Mouse (Mus musculus) midbrain, embryonic 13.5 days (tissue): ENCODE data around the gene Tmem98. TPM values are rescaled to one million over a fixed set of nuclear protein-coding genes. Genes with fewer than 3 reads are reported as not detected.

ENCODE experiments used
- ATAC-seq: fragments of 200-750 bp; cut with Nextera tagmentation; 2 replicates; pipeline ENCODE4 v1.8.0; 2017; ENCODE audit warnings: mild to moderate bottlenecking, moderate TSS enrichment, moderate library complexity
- H3K27ac ChIP-seq: fragments of 300-500 bp; sonication (generic); 2 replicates; pipeline ENCODE4 v1.5.1; 2015; ENCODE audit warnings: inconsistent platforms, mild to moderate bottlenecking, moderate library complexity
- H3K27me3 ChIP-seq: fragments of 300-500 bp; sonication (generic); 2 replicates; pipeline ENCODE4 v1.6.1; 2015; ENCODE audit warnings: mild to moderate bottlenecking, inconsistent platforms
- H3K36me3 ChIP-seq: fragments of 300-500 bp; sonication (generic); 2 replicates; pipeline ENCODE4 v1.6.1; 2015; ENCODE audit warnings: mild to moderate bottlenecking, inconsistent platforms
- H3K4me1 ChIP-seq: fragments of 300-500 bp; sonication (generic); replicated peaks from 2 replicates; pipeline ENCODE4 v1.6.1; 2015; ENCODE audit warnings: inconsistent platforms
- H3K4me2 ChIP-seq: fragments of 300-500 bp; sonication (generic); replicated peaks from 2 replicates; pipeline ENCODE4 v1.6.1; 2015; ENCODE audit warnings: moderate library complexity, mild to moderate bottlenecking, inconsistent platforms
- H3K4me3 ChIP-seq: fragments of 300-500 bp; sonication (generic); replicated peaks from 2 replicates; pipeline ENCODE4 v1.5.1; 2015; ENCODE audit warnings: mild to moderate bottlenecking, inconsistent platforms
- H3K9ac ChIP-seq: fragments of 300-500 bp; sonication (generic); replicated peaks from 2 replicates; pipeline ENCODE4 v1.6.1; 2015; ENCODE audit warnings: mild to moderate bottlenecking, inconsistent platforms
- H3K9me3 ChIP-seq: fragments of 300-500 bp; sonication (generic); 2 replicates; pipeline ENCODE4 v1.6.1; 2016; ENCODE audit warnings: mild to moderate bottlenecking, inconsistent platforms
- WGBS: fragments of 180-500 bp; shearing (Covaris S2); methylation state at CpG from one replicate; pipeline ENCODE4 v1.1.7; 2015; 5-methylcytosine and 5-hydroxymethylcytosine counted together
- polyA plus RNA-seq: library from polyadenylated mRNA; unstranded; fragments of >200 nt; fragmentation: Nextera tagmentation; extraction: Ambion mirVana; gene quantifications from 2 replicates; pipeline ENCODE4 v1.2.1, GENCODE M21; 2015

Tmem98 gene
- polyA plus RNA-seq, 1 experiment from 2014 or later: 48.6 TPM

DNA sequence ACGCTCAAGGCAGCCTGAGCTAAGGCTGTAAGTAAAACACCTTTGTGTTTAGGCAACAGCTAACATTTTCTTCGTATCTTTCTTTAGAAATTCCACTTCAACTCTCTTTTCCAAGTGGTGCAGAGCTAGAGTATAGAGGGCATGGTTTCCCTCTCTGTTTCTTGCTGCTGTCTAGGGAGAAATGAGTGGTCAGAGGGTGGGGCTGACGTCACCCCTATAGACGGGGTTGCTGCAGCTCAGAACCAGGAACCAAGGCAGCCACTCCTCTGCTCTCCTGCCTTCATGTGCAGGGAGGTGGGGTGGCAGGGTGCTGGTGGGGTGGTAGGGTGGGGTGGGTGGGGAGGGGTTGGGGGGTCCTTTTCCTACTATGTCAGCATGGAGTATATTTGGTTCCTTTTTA, 25.9 kb downstream of the Tmem98 start:
- Histone ChIP-seq H3K27me3 (no peaks in the 10 kb centered on the region), H3K9me3 (no peaks in the 10 kb centered on the region), H3K4me2 (no peak overlapping the region), H3K27ac (no peak overlapping the region), H3K4me1 (peaks cover 12% of the 10 kb centered on the region), H3K36me3 (no peaks in the 10 kb centered on the region), H3K9ac (no peak overlapping the region), H3K4me3 (no peak overlapping the region)
- no peak for ATAC-seq
- 78% methylated on average over 4 of the region's 4 CpGs for WGBS

GRCm38 (mm10) chr11:80838724-80839123, 28.7 kb downstream of the Tmem98 start:
- no peaks in the 10 kb centered on the region for H3K9me3 ChIP-seq
- H3K4me1 ChIP-seq: peaks cover 4% of the 10 kb centered on the region; the same call in 1 of the 2 replicates
- H3K4me2 ChIP-seq: no peak overlapping the region
- ATAC-seq: no peak
- no peak overlapping the region for H3K9ac ChIP-seq
- H3K27me3 ChIP-seq: no peaks in the 10 kb centered on the region
- H3K4me3 ChIP-seq: no peak overlapping the region
- H3K36me3 ChIP-seq: no peaks in the 10 kb centered on the region
- 80% methylated on average over 1 of the region's 1 CpGs for WGBS
- no peak overlapping the region for H3K27ac ChIP-seq

GRCm38 (mm10) chr11:80843435-80843834, 33.5 kb downstream of the Tmem98 start:
- WGBS: 97% methylated on average over 2 of the region's 2 CpGs

DNA sequence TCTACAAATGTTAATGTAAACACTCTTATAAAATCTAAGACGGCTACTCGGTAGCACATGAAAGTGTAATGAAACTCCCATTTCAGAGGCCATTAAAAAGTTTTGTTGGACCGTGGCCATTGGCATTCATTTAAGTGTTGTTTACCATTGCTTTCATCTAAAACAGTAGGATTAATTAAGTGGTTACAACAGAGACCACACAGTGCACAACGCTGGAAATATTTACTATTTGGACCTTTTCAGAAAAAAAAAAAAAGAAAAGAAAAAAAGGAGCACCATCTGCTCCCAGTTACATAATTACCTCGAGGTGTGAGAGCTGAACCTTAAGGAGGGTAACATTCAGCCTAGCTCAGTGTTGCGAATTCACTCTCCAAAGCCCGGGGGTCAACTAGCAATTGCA, 35.5 kb downstream of the Tmem98 start:
- no peak for ATAC-seq
- no peak overlapping the region for H3K4me3 ChIP-seq
- H3K36me3 ChIP-seq: no peaks in the 10 kb centered on the region
- H3K27me3 ChIP-seq: 0 out of 2 replicates have a peak, but pooled peaks cover 6% of the 10 kb centered on the region
- no peak overlapping the region for H3K9ac ChIP-seq
- WGBS: 62% methylated on average over 7 of the region's 7 CpGs
- H3K9me3 ChIP-seq: no peaks in the 10 kb centered on the region
- H3K27ac ChIP-seq: no peak overlapping the region
- H3K4me2 ChIP-seq: no peak overlapping the region
- H3K4me1 ChIP-seq: peaks cover 4% of the 10 kb centered on the region; the same call in 1 of the 2 replicates

More at GRCm38 (mm10) chr11:80843435-80843834, 33.5 kb downstream of the Tmem98 start:
- H3K9ac ChIP-seq: no peak overlapping the region
- peaks cover 4% of the 10 kb centered on the region; the same call in 1 of the 2 replicates for H3K4me1 ChIP-seq
- H3K36me3 ChIP-seq: no peaks in the 10 kb centered on the region
- no peak overlapping the region for H3K4me2 ChIP-seq
- ATAC-seq: no peak
- H3K9me3 ChIP-seq: no peaks in the 10 kb centered on the region
- no peak overlapping the region for H3K27ac ChIP-seq
- H3K4me3 ChIP-seq: no peak overlapping the region
- H3K27me3 ChIP-seq: 0 out of 2 replicates have a peak, but pooled peaks cover 6% of the 10 kb centered on the region

DNA sequence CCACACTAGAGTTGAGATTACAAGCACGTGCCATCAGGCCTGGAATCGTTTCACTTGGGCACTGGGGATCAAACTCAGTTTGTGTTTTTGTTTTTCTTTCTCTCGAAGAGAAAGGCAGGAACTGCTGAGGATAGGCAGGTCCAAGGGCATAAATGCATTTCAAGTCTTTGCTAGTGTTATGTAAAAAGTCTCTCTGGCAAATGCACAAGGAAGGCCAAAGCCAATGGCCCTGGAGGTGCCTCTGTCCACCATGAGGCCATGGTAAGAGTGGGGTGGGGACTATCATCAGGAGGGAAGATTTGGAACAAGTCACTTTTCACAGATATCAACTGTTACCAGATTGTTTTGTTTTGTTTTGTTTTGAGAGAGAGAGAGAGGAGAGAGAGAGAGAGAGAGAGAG, 36.1 kb downstream of the Tmem98 start:
- no peak overlapping the region for H3K9ac ChIP-seq
- no peak overlapping the region for H3K27ac ChIP-seq
- H3K4me2 ChIP-seq: no peak overlapping the region
- no peaks in the 10 kb centered on the region for H3K9me3 ChIP-seq
- H3K36me3 ChIP-seq: no peaks in the 10 kb centered on the region
- 0 out of 2 replicates have a peak, but pooled peaks cover 6% of the 10 kb centered on the region for H3K27me3 ChIP-seq
- ATAC-seq: no peak
- H3K4me1 ChIP-seq: peaks cover 4% of the 10 kb centered on the region; the same call in 1 of the 2 replicates
- 64% methylated on average over 3 of the region's 3 CpGs for WGBS
- H3K4me3 ChIP-seq: no peak overlapping the region

- no peak overlapping the region for H3K9ac ChIP-seq
- WGBS: 47% methylated on average over 5 of the region's 5 CpGs
- H3K4me2 ChIP-seq: no peak overlapping the region
- H3K27me3 ChIP-seq: 0 out of 2 replicates have a peak, but pooled peaks cover 6% of the 10 kb centered on the region
- no peak for ATAC-seq
- no peak overlapping the region for H3K27ac ChIP-seq
- no peaks in the 10 kb centered on the region for H3K36me3 ChIP-seq
- H3K9me3 ChIP-seq: no peaks in the 10 kb centered on the region
- no peak overlapping the region for H3K4me3 ChIP-seq
- H3K4me1 ChIP-seq: peaks cover 6% of the 10 kb centered on the region; the same call in 1 of the 2 replicates
Observed at GRCm38 (mm10) chr11:80848131-80848530, 38.2 kb downstream of the Tmem98 start.

- Histone ChIP-seq H3K27ac (no peak overlapping the region), H3K9ac (no peak overlapping the region), H3K4me2 (no peak overlapping the region), H3K4me1 (peaks cover 9% of the 10 kb centered on the region; the same call in 1 of the 2 replicates), H3K4me3 (no peak overlapping the region), H3K27me3 (0 out of 2 replicates have a peak, but pooled peaks cover 6% of the 10 kb centered on the region), H3K9me3 (no peaks in the 10 kb centered on the region), H3K36me3 (no peaks in the 10 kb centered on the region)
- WGBS: 46% methylated on average over 5 of the region's 5 CpGs
- ATAC-seq: no peak
Observed at GRCm38 (mm10) chr11:80851859-80852258, 41.9 kb downstream of the Tmem98 start.

DNA sequence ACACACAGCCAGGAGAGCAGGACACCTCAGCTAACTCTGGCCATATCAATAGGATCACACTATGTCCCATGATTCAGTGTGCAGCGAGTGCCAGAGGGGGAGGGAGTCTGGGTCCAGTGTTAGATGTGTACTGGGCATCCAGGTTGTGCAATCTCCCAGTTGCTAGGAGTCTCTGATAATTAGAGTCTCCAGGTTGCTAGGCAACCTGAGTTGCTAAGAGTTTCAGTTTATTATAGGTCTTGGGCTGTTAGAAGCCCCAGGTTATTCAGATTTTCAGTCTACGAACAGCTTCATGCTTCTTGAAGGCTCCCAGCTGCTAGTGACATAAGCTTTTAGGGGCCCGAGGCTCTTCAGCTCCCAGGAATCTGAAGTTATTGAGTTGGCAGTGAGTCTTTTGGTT, 43.0 kb downstream of the Tmem98 start:
- no peak overlapping the region for H3K27ac ChIP-seq
- H3K4me3 ChIP-seq: no peak overlapping the region
- peaks cover 9% of the 10 kb centered on the region; the same call in 1 of the 2 replicates for H3K4me1 ChIP-seq
- H3K36me3 ChIP-seq: no peaks in the 10 kb centered on the region
- ATAC-seq: 0 out of 2 replicates have a peak, but pooled peaks have one; percentile 27
- no peaks in the 10 kb centered on the region for H3K9me3 ChIP-seq
- H3K4me2 ChIP-seq: no peak overlapping the region
- WGBS: 43% methylated on average over 3 of the region's 3 CpGs
- no peak overlapping the region for H3K9ac ChIP-seq
- no peaks in the 10 kb centered on the region for H3K27me3 ChIP-seq

GRCm38 (mm10) chr11:80854430-80854829, 44.5 kb downstream of the Tmem98 start:
- Histone ChIP-seq H3K27me3 (no peaks in the 10 kb centered on the region), H3K36me3 (no peaks in the 10 kb centered on the region), H3K9me3 (no peaks in the 10 kb centered on the region), H3K9ac (no peak overlapping the region), H3K4me3 (no peak overlapping the region), H3K27ac (no peak overlapping the region), H3K4me1 (peaks cover 9% of the 10 kb centered on the region; the same call in 1 of the 2 replicates), H3K4me2 (no peak overlapping the region)
- 85% methylated on average over 11 of the region's 11 CpGs for WGBS
- ATAC-seq: no peak

- ATAC-seq: no peak
- Histone ChIP-seq H3K27me3 (no peaks in the 10 kb centered on the region), H3K9me3 (no peaks in the 10 kb centered on the region), H3K9ac (no peak overlapping the region), H3K27ac (no peak overlapping the region), H3K4me2 (no peak overlapping the region), H3K36me3 (no peaks in the 10 kb centered on the region), H3K4me3 (no peak overlapping the region), H3K4me1 (peaks cover 9% of the 10 kb centered on the region; the same call in 1 of the 2 replicates)
- WGBS: 67% methylated on average over 7 of the region's 7 CpGs
Observed at GRCm38 (mm10) chr11:80854908-80855307, 44.9 kb downstream of the Tmem98 start.

GRCm38 (mm10) chr11:80856827-80857226, 46.9 kb downstream of the Tmem98 start:
- no peak overlapping the region for H3K4me2 ChIP-seq
- H3K27me3 ChIP-seq: no peaks in the 10 kb centered on the region
- H3K4me1 ChIP-seq: peaks cover 9% of the 10 kb centered on the region; the same call in 1 of the 2 replicates
- no peak overlapping the region for H3K9ac ChIP-seq
- H3K9me3 ChIP-seq: no peaks in the 10 kb centered on the region
- H3K4me3 ChIP-seq: no peak overlapping the region
- WGBS: 88% methylated on average over 2 of the region's 2 CpGs
- H3K27ac ChIP-seq: no peak overlapping the region
- no peak for ATAC-seq
- H3K36me3 ChIP-seq: no peaks in the 10 kb centered on the region

DNA sequence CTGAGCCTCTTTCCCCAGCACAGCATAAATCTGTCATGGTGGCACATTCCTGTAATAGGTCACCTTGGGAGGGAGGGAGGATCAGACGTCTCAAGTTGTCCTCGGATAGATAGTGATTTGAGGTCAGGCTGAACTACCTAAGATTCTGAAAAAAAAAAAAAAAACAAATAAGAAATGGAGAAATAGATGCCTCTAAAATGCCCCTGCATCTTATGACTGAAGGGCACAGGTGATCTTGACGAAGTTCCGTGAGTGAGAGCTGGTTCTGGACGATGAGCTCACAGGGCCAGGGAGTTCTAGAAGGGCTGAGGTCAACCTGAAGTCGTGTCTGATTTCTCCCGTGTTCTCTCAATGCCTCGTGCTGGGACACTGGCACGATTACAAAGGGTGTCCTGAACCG, 48.1 kb downstream of the Tmem98 start, which contains the start of gene Spaca3:
TSS of gene Spaca3 (plus strand) at position 301 of the 400 bp plus-strand sequence.
- Histone ChIP-seq H3K4me1 (peaks cover 4% of the 10 kb centered on the region; the same call in 1 of the 2 replicates), H3K4me3 (no peak within 1 kb of the TSS), H3K9ac (no peak within 1 kb of the TSS), H3K27ac (no peak within 1 kb of the TSS), H3K36me3 (no peaks in the 10 kb centered on the region), H3K4me2 (no peak within 1 kb of the TSS), H3K9me3 (no peaks in the 10 kb centered on the region), H3K27me3 (no peaks in the 10 kb centered on the region)
- no peak for ATAC-seq
- 74% methylated on average over 10 of the region's 10 CpGs for WGBS

DNA sequence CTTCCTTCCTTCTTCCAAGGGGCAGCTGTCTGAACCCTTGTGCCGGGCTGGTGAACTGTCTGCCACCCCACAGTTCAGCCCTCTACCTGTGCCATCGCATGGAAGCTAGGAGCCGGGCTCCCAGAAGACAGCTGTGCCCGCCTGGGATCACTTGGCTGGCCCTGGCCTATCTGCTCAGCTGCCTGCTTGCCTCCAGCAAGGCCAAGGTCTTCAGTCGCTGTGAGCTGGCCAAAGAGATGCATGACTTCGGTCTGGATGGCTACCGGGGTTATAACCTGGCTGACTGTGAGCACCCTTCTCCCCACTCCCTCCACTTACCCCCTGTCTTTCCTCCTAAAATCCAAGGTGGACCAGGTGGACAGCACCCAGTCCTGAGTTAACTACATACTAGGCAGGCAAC, 53.0 kb downstream of the Tmem98 start:
- no peak overlapping the region for H3K9ac ChIP-seq
- ATAC-seq: no peak
- no peak overlapping the region for H3K4me3 ChIP-seq
- H3K4me2 ChIP-seq: no peak overlapping the region
- no peaks in the 10 kb centered on the region for H3K4me1 ChIP-seq
- no peak overlapping the region for H3K27ac ChIP-seq
- WGBS: 91% methylated on average over 7 of the region's 7 CpGs
- no peaks in the 10 kb centered on the region for H3K36me3 ChIP-seq
- H3K9me3 ChIP-seq: no peaks in the 10 kb centered on the region
- H3K27me3 ChIP-seq: no peaks in the 10 kb centered on the region
